29 mouse cellular contexts compared by ENCODE assay signal in genomic region chr11:67228731-67229130, GRCm38 (mm10). TPM values are rescaled to one million over a fixed set of nuclear protein-coding genes. Genes with fewer than 3 reads are reported as not detected.
DNase-seq lines count a peak whose midpoint lies in the region; ATAC-seq and TF ChIP-seq lines count a peak whose summit lies in the region.
"Had no signal": no experiment of that assay in that cellular context is flagged by ENCODE, and none has a peak within 500 bp of the region (broad histone marks: within the 10 kb centered on the region; RNA-seq: fewer than 3 reads in every experiment).

No protein-coding gene starts in this region.

- ATAC-seq in frontal cortex, adult (ENCODE audit: low TSS enrichment) = peak; percentile 70
- ATAC-seq: CD4-positive, CD25-positive, alpha-beta regulatory T cell, adult 4 months; forebrain, embryonic 14.5 days; forebrain, embryonic 16.5 days; Patski had no signal

- DNase-seq in frontal cortex, postnatal 10 days (ENCODE audit: low spot score in 2 of 2) = no peak
- DNase-seq in left cerebral cortex, adult 2 months (ENCODE audit: extremely low spot score in 1 of 2, low spot score in 2 of 2) = no peak
- no peak for DNase-seq in left cerebral cortex, postnatal 36 days (ENCODE audit: low spot score in 2 of 2)
- peak; percentile 26 for DNase-seq in right cerebral cortex, adult 18-20 months
- DNase-seq in right cerebral cortex, postnatal 4 days = no peak
- no peak for DNase-seq in adrenal gland, adult 18-20 months (ENCODE audit: low spot score in 2 of 2)
- DNase-seq: adrenal gland, adult 8-10 months; adrenal gland, postnatal 14 days; adrenal gland, postnatal 36 days; B cell, adult 2 months; cerebellum, adult 11 months; cerebellum, adult 18-20 months; cerebellum, adult 8-10 months; cerebellum, adult 9-11 months; cerebellum, postnatal 14 days; cerebellum, postnatal 36 days; embryo, embryonic 11 days had no signal

- no peak for TF ChIP-seq CTCF in left cerebral cortex, adult 2 months (IDR thresholded peaks at IDR 0.05)

- no peak overlapping the region for H3K4me3 ChIP-seq in left cerebral cortex, adult 2 months
- H3K4me3 ChIP-seq: embryonic facial prominence, embryonic 13.5 days; embryonic facial prominence, embryonic 15.5 days; erythroblast, embryonic 14.5 days; forebrain, embryonic 10.5 days; forebrain, embryonic 12.5 days had no signal

- intact Hi-C loops in left cerebral cortex, adult 2 months (cut with DNase I) = loop anchor here (1.0 to 2.0 kb wide), 2 partner anchors 66 to 103 kb away; no protein-coding TSS in a partner anchor
- intact Hi-C loops in left cerebral cortex, postnatal 36 days (cut with DNase I) = loop anchor here (2.0 kb wide), 1 partner anchor 104 kb away; no protein-coding TSS in a partner anchor

- peak overlapping the region; percentile 76 for H3K27ac ChIP-seq in left cerebral cortex, adult 2 months
- H3K27ac ChIP-seq: embryonic facial prominence, embryonic 13.5 days; embryonic facial prominence, embryonic 15.5 days; forebrain, embryonic 10.5 days; forebrain, embryonic 12.5 days had no signal

RNA-seq across cellular contexts. Expression of gene Myh4, which starts 9.1 kb away (rescaled TPM):
- total RNA-seq in left cerebral cortex, adult 2 months (2021) = under 1 TPM; 0.18 to 0.26 TPM
- under 1 TPM; 0.11 to 0.35 TPM for total RNA-seq in left cerebral cortex, postnatal 36 days (2021)
- 1 to 10 TPM in 1 of 2 experiments, not detected in 1; 1.4 TPM for total RNA-seq in adrenal gland, adult 18-20 months (2021)
- total RNA-seq: adrenal gland, adult 8-10 months; adrenal gland, postnatal 36 days; common myeloid progenitor, adult 5-6 weeks; G1E had no signal

RNA-seq across cellular contexts. Expression of gene Myh1, which starts 28.9 kb away (rescaled TPM):
- total RNA-seq in left cerebral cortex, adult 2 months (2021) = under 1 TPM; 0.21 to 0.25 TPM
- under 1 TPM; 0.32 to 0.54 TPM for total RNA-seq in left cerebral cortex, postnatal 36 days (2021)
- 1 to 10 TPM in 1 of 2 experiments, under 1 TPM in 1; 0.03 to 7.7 TPM for total RNA-seq in adrenal gland, adult 18-20 months (2021)
- total RNA-seq: common myeloid progenitor, adult 5-6 weeks; G1E had no signal

RNA-seq across cellular contexts. Expression of gene Myh8, which starts 48.2 kb away (rescaled TPM):
- total RNA-seq in left cerebral cortex, adult 2 months (2021) = under 1 TPM; 0.40 to 0.57 TPM
- under 1 TPM; 0.42 to 0.45 TPM for total RNA-seq in left cerebral cortex, postnatal 36 days (2021)
- under 1 TPM in 1 of 2 experiments, not detected in 1; 0.10 TPM for total RNA-seq in adrenal gland, adult 18-20 months (2021)
- total RNA-seq: adrenal gland, adult 8-10 months; adrenal gland, postnatal 14 days; adrenal gland, postnatal 36 days; common myeloid progenitor, adult 5-6 weeks had no signal

RNA-seq across cellular contexts. Expression of gene Myh2, which starts 57.9 kb away (rescaled TPM):
- under 1 TPM; 0.43 to 0.61 TPM for total RNA-seq in left cerebral cortex, adult 2 months (2021)
- under 1 TPM; 0.63 to 0.69 TPM for total RNA-seq in left cerebral cortex, postnatal 36 days (2021)
- 1 to 10 TPM in 1 of 2 experiments, not detected in 1; 5.2 TPM for total RNA-seq in adrenal gland, adult 18-20 months (2021)
- total RNA-seq: adrenal gland, adult 8-10 months; adrenal gland, postnatal 14 days; common myeloid progenitor, adult 5-6 weeks had no signal
